Mouse (Mus musculus): ENCODE measurements around the gene Fzd9. TPM values are rescaled to one million over a fixed set of nuclear protein-coding genes. Genes with fewer than 3 reads are reported as not detected.

The Fzd9 gene
- polyA plus RNA-seq, 1 experiment from 2014 or later: 3.3 TPM

- H3K27me3 ChIP-seq (ENCODE audit: control insufficient read depth, insufficient read depth, low read length): no peaks in the 10 kb centered on the region; the same call in 1 of the 2 replicates
- H3K9ac ChIP-seq (ENCODE audit: low read length): peak overlapping the region; percentile 37; the same call in 1 of the 2 replicates
- ATAC-seq (ENCODE audit: insufficient number of reproducible peaks, low FRiP score, low TSS enrichment, low read depth) (no peak), DNase-seq (ENCODE audit: low spot score) (peak; percentile 50)
- peaks cover 12% of the 10 kb centered on the region for H3K4me1 ChIP-seq (ENCODE audit: control insufficient read depth, insufficient read depth, low read length)
- H3K36me3 ChIP-seq (ENCODE audit: control insufficient read depth, insufficient read depth, low read length): no peaks in the 10 kb centered on the region
- no peak overlapping the region for H3K4me3 ChIP-seq (ENCODE audit: low read depth, low read length)
- peak overlapping the region; percentile 43 for H3K27ac ChIP-seq (replicated peaks; ENCODE audit: low read depth, low read length)
- H3K9me3 ChIP-seq (ENCODE audit: control insufficient read depth, low read length): no peaks in the 10 kb centered on the region
- peak overlapping the region; percentile 11; the same call in 1 of the 2 replicates for H3K4me2 ChIP-seq (ENCODE audit: low read depth, severe bottlenecking)
- 31% methylated on average over 15 of the region's 15 CpGs for WGBS
Measured at GRCm38 (mm10) chr5:135274663-135275396, 23.8 kb upstream of the Fzd9 start.

GRCm38 (mm10) chr5:135271563-135272165 lies 20.6 kb upstream of the Fzd9 start:
- no peaks in the 10 kb centered on the region for H3K9me3 ChIP-seq (ENCODE audit: control insufficient read depth, low read length)
- H3K27me3 ChIP-seq (ENCODE audit: control insufficient read depth, insufficient read depth, low read length): no peaks in the 10 kb centered on the region; the same call in 1 of the 2 replicates
- 75% methylated on average over 12 of the region's 12 CpGs for WGBS
- H3K4me3 ChIP-seq (ENCODE audit: low read depth, low read length): no peak overlapping the region
- H3K4me1 ChIP-seq (ENCODE audit: control insufficient read depth, insufficient read depth, low read length): peaks cover 11% of the 10 kb centered on the region
- no peak for DNase-seq (ENCODE audit: low spot score)
- H3K27ac ChIP-seq (replicated peaks; ENCODE audit: low read depth, low read length): no peak overlapping the region
- no peaks in the 10 kb centered on the region for H3K36me3 ChIP-seq (ENCODE audit: control insufficient read depth, insufficient read depth, low read length)
- no peak overlapping the region for H3K9ac ChIP-seq (ENCODE audit: low read length)
- ATAC-seq (ENCODE audit: insufficient number of reproducible peaks, low FRiP score, low TSS enrichment, low read depth): no peak
- H3K4me2 ChIP-seq (ENCODE audit: low read depth, severe bottlenecking): no peak overlapping the region

- Histone ChIP-seq H3K4me3 (ENCODE audit: low read depth, low read length) (no peak overlapping the region), H3K36me3 (ENCODE audit: control insufficient read depth, insufficient read depth, low read length) (no peaks in the 10 kb centered on the region), H3K4me1 (ENCODE audit: control insufficient read depth, insufficient read depth, low read length) (peaks cover 6% of the 10 kb centered on the region; the same call in 1 of the 2 replicates), H3K9me3 (ENCODE audit: control insufficient read depth, low read length) (no peaks in the 10 kb centered on the region), H3K4me2 (ENCODE audit: low read depth, severe bottlenecking) (no peak overlapping the region), H3K27me3 (ENCODE audit: control insufficient read depth, insufficient read depth, low read length) (no peaks in the 10 kb centered on the region), H3K27ac (replicated peaks; ENCODE audit: low read depth, low read length) (no peak overlapping the region), H3K9ac (ENCODE audit: low read length) (no peak overlapping the region)
- ATAC-seq (ENCODE audit: insufficient number of reproducible peaks, low FRiP score, low TSS enrichment, low read depth) (no peak), DNase-seq (ENCODE audit: low spot score) (no peak)
- 82% methylated on average over 4 of the region's 4 CpGs for whole genome bisulfite sequencing
Measured at GRCm38 (mm10) chr5:135270361-135270760, 19.3 kb upstream of the Fzd9 start.

GRCm38 (mm10) chr5:135269451-135269850 lies 18.4 kb upstream of the Fzd9 start:
- DNase-seq (ENCODE audit: low spot score) (no peak), ATAC-seq (ENCODE audit: insufficient number of reproducible peaks, low FRiP score, low TSS enrichment, low read depth) (no peak)
- Histone ChIP-seq H3K9ac (ENCODE audit: low read length) (no peak overlapping the region), H3K36me3 (ENCODE audit: control insufficient read depth, insufficient read depth, low read length) (no peaks in the 10 kb centered on the region), H3K4me1 (ENCODE audit: control insufficient read depth, insufficient read depth, low read length) (peaks cover 4% of the 10 kb centered on the region; the same call in 1 of the 2 replicates), H3K9me3 (ENCODE audit: control insufficient read depth, low read length) (no peaks in the 10 kb centered on the region), H3K27ac (replicated peaks; ENCODE audit: low read depth, low read length) (no peak overlapping the region), H3K27me3 (ENCODE audit: control insufficient read depth, insufficient read depth, low read length) (no peaks in the 10 kb centered on the region), H3K4me2 (ENCODE audit: low read depth, severe bottlenecking) (no peak overlapping the region), H3K4me3 (ENCODE audit: low read depth, low read length) (no peak overlapping the region)
- WGBS: 73% methylated on average over 8 of the region's 8 CpGs

- Histone ChIP-seq H3K4me3 (ENCODE audit: low read depth, low read length) (no peak overlapping the region), H3K9me3 (ENCODE audit: control insufficient read depth, low read length) (no peaks in the 10 kb centered on the region), H3K27ac (replicated peaks; ENCODE audit: low read depth, low read length) (peak overlapping the region; percentile 85), H3K4me2 (ENCODE audit: low read depth, severe bottlenecking) (peak overlapping the region; percentile 30; the same call in 1 of the 2 replicates), H3K4me1 (ENCODE audit: control insufficient read depth, insufficient read depth, low read length) (peaks cover 7% of the 10 kb centered on the region; the same call in 1 of the 2 replicates), H3K36me3 (ENCODE audit: control insufficient read depth, insufficient read depth, low read length) (no peaks in the 10 kb centered on the region), H3K27me3 (ENCODE audit: control insufficient read depth, insufficient read depth, low read length) (no peaks in the 10 kb centered on the region), H3K9ac (ENCODE audit: low read length) (no peak overlapping the region)
- DNase-seq (ENCODE audit: low spot score) (peak; percentile 41), ATAC-seq (ENCODE audit: insufficient number of reproducible peaks, low FRiP score, low TSS enrichment, low read depth) (peak; percentile 60)
- 48% methylated on average over 9 of the region's 9 CpGs for WGBS
Measured at GRCm38 (mm10) chr5:135264548-135264947, 13.5 kb upstream of the Fzd9 start.

GRCm38 (mm10) chr5:135263866-135264503 lies 13.0 kb upstream of the Fzd9 start:
- H3K36me3 ChIP-seq (ENCODE audit: control insufficient read depth, insufficient read depth, low read length): no peaks in the 10 kb centered on the region
- H3K9ac ChIP-seq (ENCODE audit: low read length): no peak overlapping the region
- no peaks in the 10 kb centered on the region for H3K27me3 ChIP-seq (ENCODE audit: control insufficient read depth, insufficient read depth, low read length)
- ATAC-seq (ENCODE audit: insufficient number of reproducible peaks, low FRiP score, low TSS enrichment, low read depth) (peak; percentile 83), DNase-seq (ENCODE audit: low spot score) (peak; percentile 70)
- 12% methylated on average over 17 of the region's 17 CpGs for WGBS
- no peak overlapping the region for H3K4me3 ChIP-seq (ENCODE audit: low read depth, low read length)
- H3K4me2 ChIP-seq (ENCODE audit: low read depth, severe bottlenecking): peak overlapping the region; percentile 30; the same call in 1 of the 2 replicates
- no peaks in the 10 kb centered on the region for H3K9me3 ChIP-seq (ENCODE audit: control insufficient read depth, low read length)
- peaks cover 7% of the 10 kb centered on the region; the same call in 1 of the 2 replicates for H3K4me1 ChIP-seq (ENCODE audit: control insufficient read depth, insufficient read depth, low read length)
- H3K27ac ChIP-seq (replicated peaks; ENCODE audit: low read depth, low read length): peak overlapping the region; percentile 85

- peak; percentile 43 for DNase-seq (ENCODE audit: low spot score)
- 41% methylated on average over 29 of the region's 30 CpGs for WGBS
- Histone ChIP-seq H3K9me3 (ENCODE audit: control insufficient read depth, low read length) (no peaks in the 10 kb centered on the region), H3K4me1 (ENCODE audit: control insufficient read depth, insufficient read depth, low read length) (peaks cover 8% of the 10 kb centered on the region), H3K27ac (replicated peaks; ENCODE audit: low read depth, low read length) (peak overlapping the region; percentile 86), H3K27me3 (ENCODE audit: control insufficient read depth, insufficient read depth, low read length) (no peaks in the 10 kb centered on the region), H3K4me2 (ENCODE audit: low read depth, severe bottlenecking) (no peak overlapping the region), H3K36me3 (ENCODE audit: control insufficient read depth, insufficient read depth, low read length) (no peaks in the 10 kb centered on the region), H3K4me3 (ENCODE audit: low read depth, low read length) (no peak overlapping the region), H3K9ac (ENCODE audit: low read length) (peak overlapping the region; percentile 17)
- no peak for ATAC-seq (ENCODE audit: insufficient number of reproducible peaks, low FRiP score, low TSS enrichment, low read depth)
Measured at GRCm38 (mm10) chr5:135258280-135259150, 7.5 kb upstream of the Fzd9 start.

- DNase-seq (ENCODE audit: low spot score) (no peak), ATAC-seq (ENCODE audit: insufficient number of reproducible peaks, low FRiP score, low TSS enrichment, low read depth) (no peak)
- Histone ChIP-seq H3K36me3 (ENCODE audit: control insufficient read depth, insufficient read depth, low read length) (no peaks in the 10 kb centered on the region), H3K4me1 (ENCODE audit: control insufficient read depth, insufficient read depth, low read length) (peaks cover 10% of the 10 kb centered on the region), H3K4me2 (ENCODE audit: low read depth, severe bottlenecking) (no peak overlapping the region), H3K27me3 (ENCODE audit: control insufficient read depth, insufficient read depth, low read length) (no peaks in the 10 kb centered on the region), H3K9me3 (ENCODE audit: control insufficient read depth, low read length) (no peaks in the 10 kb centered on the region), H3K9ac (ENCODE audit: low read length) (no peak overlapping the region), H3K27ac (replicated peaks; ENCODE audit: low read depth, low read length) (no peak overlapping the region; the same call in 1 of the 2 replicates), H3K4me3 (ENCODE audit: low read depth, low read length) (no peak overlapping the region)
- 82% methylated on average over 12 of the region's 12 CpGs for WGBS
Measured at GRCm38 (mm10) chr5:135257559-135257958, 6.5 kb upstream of the Fzd9 start.
